Mouse (Mus musculus) urinary bladder, postnatal 0 days (tissue): ENCODE measurements around the gene Abca4. TPM values are rescaled to one million over a fixed set of nuclear protein-coding genes. Genes with fewer than 3 reads are reported as not detected.

Experiments used
- polyA plus RNA-seq: library from polyadenylated mRNA; unstranded; fragments of >200 nt; fragmentation: Nextera tagmentation; extraction: Ambion mirVana; gene quantifications from 2 replicates; pipeline ENCODE4 v1.2.1, GENCODE M21; 2015

Gene Abca4
- polyA plus RNA-seq, result 0.55 and 0.71 TPM in 2 replicates

GRCm38 (mm10) chr3:122043799-122044547 lies at the start of gene Abca4:
Abca4 (plus strand) TSS chr3:122044443.

Other genes starting within 250 kb of the Abca4 start
- 68.2 and 81.8 TPM in 2 replicates for gene Abcd3, start 229.1 kb upstream of the Abca4 start, polyA plus RNA-seq
- 23.3 and 27.9 TPM in 2 replicates for gene Arhgap29, start 91.9 kb upstream of the Abca4 start, polyA plus RNA-seq
- 87.0 and 91.0 TPM in 2 replicates for gene Gclm, start 201.1 kb downstream of the Abca4 start, polyA plus RNA-seq
- 41.1 and 50.4 TPM in 2 replicates for gene Dnttip2, start 229.9 kb downstream of the Abca4 start, polyA plus RNA-seq
- 10.8 and 11.2 TPM in 2 replicates for gene Bcar3, start 249.7 kb downstream of the Abca4 start, polyA plus RNA-seq